Mouse (Mus musculus) brain, embryonic 14.5 days (tissue): ENCODE results near the gene Slamf6.

Experiments used
- CTCF ChIP-seq: fragments of 200-500 bp; IDR thresholded peaks from 2 replicates; pipeline ENCODE4 v1.5.1; 2012; ENCODE audit warnings: inconsistent platforms, mild to moderate bottlenecking, moderate library complexity, borderline replicate concordance; ENCODE audit not compliant: insufficient read depth, insufficient read length; ENCODE audit errors: extremely low read depth
- POLR2A ChIP-seq: fragments of 200-500 bp; IDR thresholded peaks from 2 replicates; pipeline ENCODE4 v1.6.1; 2012; ENCODE audit warnings: mild to moderate bottlenecking, inconsistent platforms, borderline replicate concordance; ENCODE audit not compliant: poor library complexity, insufficient read depth, insufficient read length, severe bottlenecking; ENCODE audit errors: extremely low read depth

GRCm38 (mm10) chr1:171976826-171977539 is 59.7 kb downstream of the Slamf6 start:
- TF ChIP-seq CTCF (no peak), POLR2A (no peak)
